Mouse (Mus musculus) B cell, adult 2 months (primary cell): ENCODE results near the gene 6430550D23Rik.
A peak's percentile ranks its signal among the peaks of the same experiment; 100 is the strongest.
"Not testable (repeated sequence)": the region's sequence is repeated elsewhere in the genome, so short reads cannot be mapped to it uniquely, and the experiment has no call there.

Experiments
- DNase-seq, 2 experiments: peaks; one replicate each; pipeline ENCODE4 v3.0.0; 2022

6430550D23Rik gene

GRCm38 (mm10) chr2:155952006-155952405 is 55.8 kb downstream of the 6430550D23Rik start:
- DNase-seq: peak; percentile 40 to 52

- no peak for DNase-seq
Measured at GRCm38 (mm10) chr2:155949362-155949761, 58.4 kb downstream of the 6430550D23Rik start.

GRCm38 (mm10) chr2:155947390-155948002 is 60.3 kb downstream of the 6430550D23Rik start:
- DNase-seq: no peak

GRCm38 (mm10) chr2:155946499-155946898 is 61.3 kb downstream of the 6430550D23Rik start:
- no peak for DNase-seq

- peak; percentile 80 for DNase-seq
Measured at GRCm38 (mm10) chr2:155946069-155946468, 61.7 kb downstream of the 6430550D23Rik start.

- no peak for DNase-seq
Measured at GRCm38 (mm10) chr2:155945580-155945979, 62.2 kb downstream of the 6430550D23Rik start.

GRCm38 (mm10) chr2:155945124-155945523 is 62.7 kb downstream of the 6430550D23Rik start, which contains the start of gene Gdf5:
Gdf5 (minus strand) TSS chr2:155945367.
- DNase-seq: no peak

GRCm38 (mm10) chr2:155944685-155945084 is 63.1 kb downstream of the 6430550D23Rik start:
- DNase-seq: no peak

- no peak for DNase-seq
Measured at GRCm38 (mm10) chr2:155943463-155943862, 64.3 kb downstream of the 6430550D23Rik start.

- DNase-seq: no peak
Measured at GRCm38 (mm10) chr2:155941697-155942442, 65.9 kb downstream of the 6430550D23Rik start.

- DNase-seq: no peak
Measured at GRCm38 (mm10) chr2:155940681-155941080, 67.1 kb downstream of the 6430550D23Rik start, which contains the start of gene Gm15557. Gm15557 (plus strand) TSS chr2:155940728.

- DNase-seq: no peak
Measured at GRCm38 (mm10) chr2:155939897-155940529, 67.8 kb downstream of the 6430550D23Rik start.

- DNase-seq: peak; percentile 91 to 92
Measured at GRCm38 (mm10) chr2:155929531-155930442, 78.0 kb downstream of the 6430550D23Rik start, which contains the start of gene Uqcc1. Uqcc1 (minus strand) TSS chr2:155930310.

GRCm38 (mm10) chr2:155928711-155929345 is 78.9 kb downstream of the 6430550D23Rik start:
- DNase-seq: no peak

- not testable (repeated sequence) for DNase-seq
Measured at GRCm38 (mm10) chr2:155925213-155925612, 82.6 kb downstream of the 6430550D23Rik start.
